Mouse (Mus musculus): Measurements from ENCODE around the gene Pi16.

The Pi16 gene

DNA sequence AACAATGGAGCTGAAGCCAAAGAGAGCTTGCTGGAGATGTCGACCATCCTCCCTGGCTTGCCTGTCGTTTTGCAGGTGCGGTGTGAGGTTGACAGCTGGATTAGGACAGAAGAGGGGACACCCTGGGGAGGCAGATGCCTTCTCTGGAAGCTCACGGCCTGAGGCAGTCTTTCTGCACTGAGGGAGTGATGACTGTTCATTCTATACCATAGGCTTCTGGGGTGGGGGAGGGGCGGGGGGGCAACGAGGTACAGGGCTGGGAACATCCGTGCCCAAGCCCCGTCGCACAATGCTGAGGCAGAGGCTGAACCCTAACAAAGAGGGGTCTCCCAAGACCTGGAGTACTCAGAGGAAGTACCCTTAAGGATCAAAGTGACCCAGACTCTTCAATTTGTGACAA, 39.4 kb downstream of the Pi16 start:
- DNase-seq (ENCODE audit: low read depth, low spot score) = no peak

DNA sequence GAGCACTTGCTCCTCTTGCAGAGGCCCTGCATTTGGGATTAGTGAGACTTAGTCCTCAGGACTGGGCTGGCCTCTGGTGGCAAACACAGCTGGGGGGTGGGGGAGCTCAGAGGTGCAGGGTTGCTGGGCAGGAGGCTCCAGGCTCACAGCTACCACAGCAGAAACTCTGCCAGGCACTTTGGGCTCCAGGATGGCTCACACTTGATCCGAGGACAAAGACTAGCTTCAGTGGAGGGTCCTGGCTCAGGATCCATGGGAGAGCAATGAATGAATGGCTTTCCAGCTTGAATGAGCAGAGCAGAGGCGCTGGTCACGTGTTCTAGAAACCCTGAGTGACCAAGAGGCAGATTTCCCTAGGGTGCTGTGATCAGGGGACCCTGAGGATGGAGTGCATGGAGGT, 41.4 kb downstream of the Pi16 start:
- DNase-seq (ENCODE audit: low read depth, low spot score) = no peak

DNA sequence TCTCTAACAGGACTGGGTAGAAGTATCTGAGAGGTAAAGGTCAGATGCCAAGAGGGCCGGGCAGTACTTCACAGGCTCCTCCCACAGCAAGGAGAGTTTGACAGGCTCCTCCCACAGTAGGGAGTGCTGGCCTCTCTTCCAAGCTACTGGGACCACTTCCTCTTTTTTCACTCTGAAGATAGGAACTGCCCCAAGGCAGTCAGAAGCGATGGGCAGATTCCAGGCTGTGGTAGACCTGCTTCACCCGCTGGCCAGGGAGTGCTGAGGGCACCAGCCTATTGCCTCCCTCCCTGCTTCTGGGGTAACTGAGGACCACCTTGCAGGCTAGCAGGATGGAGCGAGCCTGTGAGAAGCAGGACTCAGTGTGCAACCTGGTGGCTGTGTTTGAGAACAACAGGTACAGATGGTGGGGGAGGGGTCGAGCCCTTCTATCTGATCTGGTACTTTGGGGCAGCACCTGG, 43.3 kb downstream of the Pi16 start, which contains the start of gene Fgd2:
TSS of gene Fgd2 (plus strand) at position 154 of the 461 bp plus-strand sequence.
- DNase-seq (ENCODE audit: low read depth, low spot score) = peak; percentile 70

DNA sequence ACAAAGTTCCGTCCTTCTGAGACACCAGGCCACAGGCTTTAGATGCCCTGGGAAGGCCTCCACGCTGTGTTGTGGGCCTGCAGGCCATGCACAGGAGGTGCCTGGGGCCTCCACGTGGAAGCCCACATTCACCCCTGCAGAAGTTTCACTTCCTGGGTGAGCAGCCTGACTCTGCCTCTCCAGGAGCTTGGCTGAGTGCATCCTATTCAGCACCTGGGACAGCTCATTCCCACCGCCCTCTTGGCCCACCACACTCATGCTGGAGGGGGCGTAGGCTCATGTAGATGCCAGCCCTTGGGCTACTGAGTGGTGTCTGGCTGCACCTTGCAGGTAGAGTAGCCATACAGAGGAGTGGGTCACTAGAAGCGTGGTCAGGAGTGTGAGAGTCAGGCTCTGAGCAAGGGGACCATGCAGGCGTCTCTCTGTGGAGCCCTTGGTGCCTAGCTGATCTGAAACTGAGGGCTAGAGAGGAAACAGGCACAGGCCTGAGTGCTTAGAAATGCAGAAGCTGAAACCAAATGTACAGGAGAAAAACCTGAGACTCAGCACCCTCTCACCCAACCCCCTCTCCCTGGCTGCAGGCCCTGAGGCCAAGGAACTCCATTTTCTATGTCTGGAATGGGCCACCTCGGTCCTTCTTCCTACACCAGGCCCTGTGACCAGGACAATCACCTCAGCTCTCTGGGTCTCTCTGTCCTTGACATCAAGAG, 44.7 kb downstream of the Pi16 start:
- DNase-seq (ENCODE audit: low read depth, low spot score) = peak; percentile 52

DNA sequence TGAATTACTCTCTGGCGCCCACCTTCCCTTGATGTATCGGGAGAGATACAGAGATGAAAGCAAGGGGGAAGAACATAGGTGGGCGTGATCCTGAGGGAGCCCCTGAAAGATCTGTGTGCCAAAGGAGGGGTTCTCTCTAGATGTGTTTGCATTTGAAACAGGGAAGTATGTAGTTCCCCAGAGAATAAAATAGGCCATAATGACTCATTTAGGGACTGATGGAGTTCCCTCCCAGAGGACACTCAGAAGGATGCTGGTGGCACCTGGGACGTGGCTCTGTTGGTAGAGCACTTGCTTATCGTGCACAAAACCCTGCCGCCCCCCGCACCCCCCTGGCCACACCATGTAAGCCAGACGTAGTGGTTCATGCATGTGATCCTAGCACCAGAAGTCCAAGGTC, 45.6 kb downstream of the Pi16 start:
- DNase-seq (ENCODE audit: low read depth, low spot score) = no peak

DNA sequence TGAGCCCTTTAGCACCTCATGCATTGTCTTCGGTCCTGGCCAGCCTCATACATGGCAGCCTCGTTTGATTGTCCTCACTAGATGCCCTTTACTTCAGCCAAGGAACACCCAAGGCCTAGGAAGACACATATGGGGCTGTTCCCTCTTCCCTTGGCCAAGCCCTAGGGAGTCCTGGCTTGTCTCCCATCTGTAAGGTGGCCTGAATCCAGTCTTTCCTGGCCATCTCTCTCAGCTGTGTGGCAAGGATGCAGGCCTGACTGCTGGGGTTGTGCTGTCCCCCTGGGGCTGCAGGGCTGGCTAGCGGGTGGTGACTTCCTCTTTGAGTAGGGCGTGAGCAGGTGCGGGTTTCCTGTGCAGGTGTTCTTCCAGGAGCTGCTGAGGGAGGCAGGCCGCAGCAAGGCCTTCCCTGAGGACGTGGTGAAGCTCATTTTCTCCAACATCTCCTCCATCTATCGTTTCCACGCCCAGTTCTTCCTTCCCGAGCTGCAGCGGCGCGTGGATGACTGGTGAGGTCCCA, 47.7 kb downstream of the Pi16 start:
- DNase-seq (ENCODE audit: low read depth, low spot score) = no peak

DNA sequence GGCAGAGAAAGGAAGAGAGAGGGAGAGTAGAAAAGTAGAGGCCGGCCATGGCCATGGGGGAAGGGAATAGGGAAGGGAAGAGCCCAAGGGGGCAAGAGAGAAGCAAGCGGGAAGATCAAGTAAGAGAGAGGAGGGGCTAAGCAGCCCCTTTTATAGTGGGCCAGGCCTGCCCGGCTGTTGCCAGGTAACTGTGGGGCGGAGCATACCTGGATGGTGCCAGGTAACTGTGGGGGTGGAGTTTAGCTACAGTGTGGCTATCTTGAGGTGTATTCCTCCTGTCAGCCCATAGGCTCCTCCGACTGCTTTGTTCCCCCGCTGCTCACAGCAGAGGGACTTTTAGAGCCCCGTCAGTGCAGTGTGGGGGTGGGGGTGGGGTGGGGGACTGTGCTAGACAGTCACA, 51.2 kb downstream of the Pi16 start:
- peak; percentile 36 for DNase-seq (ENCODE audit: low read depth, low spot score)

DNA sequence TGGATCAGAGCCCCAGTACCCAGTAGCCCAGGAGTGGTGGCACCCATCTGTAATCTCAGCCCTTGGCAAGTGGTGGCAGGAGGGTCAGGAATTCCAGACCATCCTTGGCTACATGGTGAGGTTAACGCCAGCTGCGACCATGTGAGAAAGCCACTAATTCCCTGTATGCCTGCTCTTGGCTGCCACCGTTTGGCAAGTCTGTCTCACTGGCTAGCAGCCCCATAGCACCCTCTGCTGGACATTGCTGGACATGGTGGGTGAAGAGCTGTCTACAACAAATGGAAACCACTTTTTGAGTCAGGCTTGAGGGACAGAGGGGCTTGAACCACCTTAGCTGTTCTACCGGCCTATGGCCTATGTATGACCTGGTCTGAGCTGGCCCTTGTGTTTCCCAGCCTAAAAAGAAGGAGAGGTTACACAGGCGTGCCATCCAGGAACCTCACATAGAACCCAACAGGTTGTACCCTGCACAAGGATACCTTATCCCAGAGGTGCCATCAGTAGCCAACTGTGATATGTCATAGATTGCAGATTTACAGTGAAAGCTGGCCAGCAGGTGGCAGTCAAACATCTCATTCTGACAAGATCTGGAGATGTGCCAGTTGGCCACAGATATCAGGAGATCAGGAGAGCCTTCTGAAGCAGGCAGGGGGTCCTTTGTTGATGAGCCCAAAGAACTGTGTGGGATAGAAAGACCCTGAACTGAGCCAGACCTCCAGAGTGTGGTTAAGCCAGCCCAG, 53.7 kb downstream of the Pi16 start:
- peak; percentile 91 for DNase-seq (ENCODE audit: low read depth, low spot score)

DNA sequence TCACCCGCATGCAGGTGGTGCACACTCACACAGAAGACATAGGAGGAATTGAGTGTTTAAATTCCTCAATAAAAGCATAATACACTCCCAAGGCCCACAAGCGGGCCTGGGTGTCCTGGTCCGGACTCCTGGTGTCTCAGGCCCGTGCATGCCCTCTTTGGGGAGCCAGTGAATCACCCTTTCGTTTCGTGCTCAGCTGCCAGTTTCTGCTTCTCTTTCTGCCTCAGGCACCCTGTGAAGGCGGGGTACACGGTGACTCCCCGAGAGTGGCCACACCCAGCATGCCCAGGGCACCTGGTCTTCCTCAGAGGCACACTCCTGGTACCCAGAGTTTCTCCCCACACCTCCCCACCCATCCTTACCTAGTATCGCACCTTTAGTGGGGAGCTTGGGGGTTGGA, 58.4 kb downstream of the Pi16 start:
- no peak for DNase-seq (ENCODE audit: low read depth, low spot score)

DNA sequence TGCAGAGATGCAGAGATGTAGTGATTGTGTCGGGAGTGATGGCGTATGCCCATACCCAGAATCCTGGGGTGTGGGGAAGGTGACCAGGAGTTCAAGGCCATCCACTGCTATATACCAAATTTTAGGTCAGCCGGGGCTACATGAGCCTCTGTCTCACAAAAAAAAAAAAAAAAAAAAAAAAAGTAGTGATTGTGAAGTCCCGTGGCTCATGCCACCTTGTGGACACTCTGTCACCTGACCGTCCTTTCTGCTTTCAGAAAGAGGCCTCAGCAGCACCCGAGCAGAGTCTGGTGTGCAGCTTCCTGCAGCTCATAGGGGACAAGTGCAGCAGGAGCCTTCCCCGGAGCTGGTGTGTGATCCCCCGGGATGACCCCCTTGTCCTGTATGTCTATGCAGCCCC, 60.6 kb downstream of the Pi16 start:
- no peak for DNase-seq (ENCODE audit: low read depth, low spot score)

All from ES-CJ7 (cell line).